In genomic region chr6:92014936-92015335, GRCm38 (mm10) we compare ENCODE assay signal across 10 mouse cellular contexts. TPM values are rescaled to one million over a fixed set of nuclear protein-coding genes. Genes with fewer than 3 reads are reported as not detected.
DNase-seq lines count a peak whose midpoint lies in the region; ATAC-seq and TF ChIP-seq lines count a peak whose summit lies in the region.
"Had no signal": no experiment of that assay in that cellular context is flagged by ENCODE, and none has a peak within 500 bp of the region (broad histone marks: within the 10 kb centered on the region; RNA-seq: fewer than 3 reads in every experiment).

No protein-coding gene starts in this region.

- no peak for TF ChIP-seq CTCF in hindbrain, postnatal 0 days (IDR thresholded peaks at IDR 0.05; ENCODE audit: low read depth)
- TF ChIP-seq CTCF in lung, postnatal 0 days (IDR thresholded peaks at IDR 0.05): no peak; the same call in 1 of the 2 replicates

- WGBS in hindbrain, postnatal 0 days: 76% methylated on average over 7 of the region's 7 CpGs
- 71% methylated on average over 7 of the region's 7 CpGs for WGBS in hindbrain, embryonic 11.5 days
- 43% methylated on average over 7 of the region's 7 CpGs for WGBS in lung, postnatal 0 days
- 84% methylated on average over 7 of the region's 7 CpGs for WGBS in hindbrain, embryonic 14.5 days

- H3K4me3 ChIP-seq in hindbrain, postnatal 0 days (ENCODE audit: low read length): no peak overlapping the region
- no peak overlapping the region for H3K4me3 ChIP-seq in hindbrain, embryonic 11.5 days (ENCODE audit: low read depth, low read length)
- no peak overlapping the region for H3K4me3 ChIP-seq in lung, postnatal 0 days (ENCODE audit: low read depth, low read length)
- H3K4me3 ChIP-seq in hindbrain, embryonic 14.5 days (replicated peaks; ENCODE audit: low read length): no peak overlapping the region
- H3K4me3 ChIP-seq: embryonic facial prominence, embryonic 12.5 days; hindbrain, embryonic 12.5 days had no signal

- peaks cover 3% of the 10 kb centered on the region; the same call in 1 of the 2 replicates for H3K4me1 ChIP-seq in hindbrain, postnatal 0 days (ENCODE audit: insufficient read depth, low read length)
- H3K4me1 ChIP-seq in hindbrain, embryonic 11.5 days (replicated peaks; ENCODE audit: control insufficient read depth, insufficient read depth, low read length): no peaks in the 10 kb centered on the region
- peaks cover 6% of the 10 kb centered on the region; the same call in 1 of the 2 replicates for H3K4me1 ChIP-seq in lung, postnatal 0 days (ENCODE audit: insufficient read depth, low read depth, low read length)
- 0 out of 2 replicates have a peak, but pooled peaks cover 4% of the 10 kb centered on the region for H3K4me1 ChIP-seq in hindbrain, embryonic 14.5 days (replicated peaks; ENCODE audit: control insufficient read depth, insufficient read depth, low read length)
- H3K4me1 ChIP-seq: hindbrain, embryonic 12.5 days had no signal

- H3K27ac ChIP-seq in hindbrain, postnatal 0 days: 0 out of 2 replicates have a peak overlapping the region, but pooled peaks have one; percentile 20
- H3K27ac ChIP-seq in hindbrain, embryonic 11.5 days (ENCODE audit: low read depth, low read length): no peak overlapping the region
- H3K27ac ChIP-seq in lung, postnatal 0 days (ENCODE audit: low read length): peak overlapping the region; percentile 69
- H3K27ac ChIP-seq in hindbrain, embryonic 14.5 days: no peak overlapping the region
- H3K27ac ChIP-seq: embryonic facial prominence, embryonic 12.5 days; hindbrain, embryonic 12.5 days had no signal

- peak; percentile 81 for TF ChIP-seq EP300 in lung, postnatal 0 days (IDR thresholded peaks at IDR 0.05)

- H3K27me3 ChIP-seq in hindbrain, postnatal 0 days (ENCODE audit: insufficient read depth, low read length): no peaks in the 10 kb centered on the region
- no peaks in the 10 kb centered on the region for H3K27me3 ChIP-seq in hindbrain, embryonic 11.5 days (ENCODE audit: control insufficient read depth, insufficient read depth, low read length)
- H3K27me3 ChIP-seq in lung, postnatal 0 days (replicated peaks; ENCODE audit: insufficient read depth, low read length): no peaks in the 10 kb centered on the region
- H3K27me3 ChIP-seq in hindbrain, embryonic 14.5 days (ENCODE audit: control insufficient read depth, insufficient read depth, low read length): no peaks in the 10 kb centered on the region
- H3K27me3 ChIP-seq: embryonic facial prominence, embryonic 12.5 days; hindbrain, embryonic 12.5 days had no signal

- H3K9ac ChIP-seq in hindbrain, postnatal 0 days (replicated peaks; ENCODE audit: low read length): no peak overlapping the region
- H3K9ac ChIP-seq in hindbrain, embryonic 11.5 days (ENCODE audit: low read depth, low read length): no peak overlapping the region
- H3K9ac ChIP-seq in lung, postnatal 0 days (replicated peaks; ENCODE audit: low read depth): no peak overlapping the region
- H3K9ac ChIP-seq in hindbrain, embryonic 14.5 days: no peak overlapping the region
- H3K9ac ChIP-seq: embryonic facial prominence, embryonic 12.5 days; hindbrain, embryonic 12.5 days had no signal

- H3K36me3 ChIP-seq in hindbrain, postnatal 0 days (ENCODE audit: insufficient read depth, low read length): no peaks in the 10 kb centered on the region
- H3K36me3 ChIP-seq in hindbrain, embryonic 11.5 days (ENCODE audit: control insufficient read depth, insufficient read depth, low read length): no peaks in the 10 kb centered on the region
- H3K36me3 ChIP-seq in lung, postnatal 0 days (ENCODE audit: insufficient read depth, low read length): no peaks in the 10 kb centered on the region
- no peaks in the 10 kb centered on the region for H3K36me3 ChIP-seq in hindbrain, embryonic 14.5 days (replicated peaks; ENCODE audit: control insufficient read depth, insufficient read depth)
- H3K36me3 ChIP-seq: embryonic facial prominence, embryonic 12.5 days; hindbrain, embryonic 12.5 days had no signal

- no peak overlapping the region for H3K4me2 ChIP-seq in hindbrain, postnatal 0 days (ENCODE audit: low read depth, low read length)
- no peak overlapping the region for H3K4me2 ChIP-seq in hindbrain, embryonic 11.5 days (replicated peaks; ENCODE audit: low read depth, low read length)
- H3K4me2 ChIP-seq in lung, postnatal 0 days (replicated peaks; ENCODE audit: low read depth, low read length): 0 out of 2 replicates have a peak overlapping the region, but pooled peaks have one; percentile 5
- H3K4me2 ChIP-seq in hindbrain, embryonic 14.5 days (replicated peaks): no peak overlapping the region
- H3K4me2 ChIP-seq: embryonic facial prominence, embryonic 12.5 days; hindbrain, embryonic 12.5 days had no signal

- no peaks in the 10 kb centered on the region for H3K9me3 ChIP-seq in hindbrain, postnatal 0 days (ENCODE audit: low read length)
- H3K9me3 ChIP-seq in hindbrain, embryonic 11.5 days (ENCODE audit: control insufficient read depth, low read length): no peaks in the 10 kb centered on the region
- no peaks in the 10 kb centered on the region for H3K9me3 ChIP-seq in lung, postnatal 0 days (ENCODE audit: low read length)
- H3K9me3 ChIP-seq in hindbrain, embryonic 14.5 days (ENCODE audit: control insufficient read depth, low read length): no peaks in the 10 kb centered on the region
- H3K9me3 ChIP-seq: embryonic facial prominence, embryonic 12.5 days; hindbrain, embryonic 12.5 days had no signal

- no peak for DNase-seq in hindbrain, postnatal 0 days (ENCODE audit: low spot score)
- no peak for DNase-seq in hindbrain, embryonic 11.5 days (ENCODE audit: low spot score)
- peak; percentile 61 for DNase-seq in adrenal gland, postnatal 14 days
- peak; percentile 62 for DNase-seq in kidney, adult 18-20 months
- DNase-seq in lung, postnatal 0 days (ENCODE audit: low spot score): peak; percentile 80
- no peak for DNase-seq in B cell, adult 2 months
- DNase-seq in spleen, postnatal 14 days (ENCODE audit: low spot score in 2 of 2): no peak
- DNase-seq in hindbrain, embryonic 14.5 days (ENCODE audit: low spot score): no peak

- no peak for ATAC-seq in hindbrain, postnatal 0 days
- ATAC-seq in hindbrain, embryonic 11.5 days (ENCODE audit: low FRiP score): no peak
- peak; percentile 93 for ATAC-seq in lung, postnatal 0 days
- no peak for ATAC-seq in hindbrain, embryonic 14.5 days (ENCODE audit: low FRiP score)

RNA-seq across cellular contexts. Expression of gene Fgd5, which starts 36.3 kb away (rescaled TPM):
- total RNA-seq in hindbrain, postnatal 0 days (2014; rRNA removed): 17.6 and 17.7 TPM in 2 replicates
- polyA plus RNA-seq in hindbrain, postnatal 0 days (2015; fragmentation: Nextera tagmentation; extraction: Ambion mirVana): 9.1 and 9.4 TPM in 2 replicates
- 5.8 and 6.5 TPM in 2 replicates for polyA plus RNA-seq in hindbrain, embryonic 11.5 days (2014; fragmentation: Nextera tagmentation; extraction: Ambion mirVana)
- 21.2 and 24.7 TPM in 2 replicates for total RNA-seq in adrenal gland, postnatal 14 days (2021)
- 19.2 and 22.1 TPM in 2 replicates for polyA plus RNA-seq in lung, postnatal 0 days (2015; fragmentation: Nextera tagmentation; extraction: Ambion mirVana)
- 14.5 and 16.8 TPM in 2 replicates for polyA plus RNA-seq in hindbrain, embryonic 14.5 days (2014; fragmentation: Nextera tagmentation; extraction: Ambion mirVana)

Comparison
In these comparisons a context has a peak if more than half of its experiments do, and no peak if none do; other contexts are left out.
1. H3K27ac ChIP-seq: peak in hindbrain, postnatal 0 days (single experiment) and lung, postnatal 0 days (single experiment); none in hindbrain, embryonic 11.5 days (single experiment) and hindbrain, embryonic 14.5 days (single experiment).
2. DNase-seq: peak in adrenal gland, postnatal 14 days (single experiment), kidney, adult 18-20 months (single experiment) and lung, postnatal 0 days (single experiment); none in hindbrain, postnatal 0 days (single experiment), hindbrain, embryonic 11.5 days (single experiment), B cell, adult 2 months (0 of 2), spleen, postnatal 14 days (0 of 2) and hindbrain, embryonic 14.5 days (single experiment).